Mouse (Mus musculus): ENCODE results near the gene Zbtb38.

Zbtb38 gene

DNA sequence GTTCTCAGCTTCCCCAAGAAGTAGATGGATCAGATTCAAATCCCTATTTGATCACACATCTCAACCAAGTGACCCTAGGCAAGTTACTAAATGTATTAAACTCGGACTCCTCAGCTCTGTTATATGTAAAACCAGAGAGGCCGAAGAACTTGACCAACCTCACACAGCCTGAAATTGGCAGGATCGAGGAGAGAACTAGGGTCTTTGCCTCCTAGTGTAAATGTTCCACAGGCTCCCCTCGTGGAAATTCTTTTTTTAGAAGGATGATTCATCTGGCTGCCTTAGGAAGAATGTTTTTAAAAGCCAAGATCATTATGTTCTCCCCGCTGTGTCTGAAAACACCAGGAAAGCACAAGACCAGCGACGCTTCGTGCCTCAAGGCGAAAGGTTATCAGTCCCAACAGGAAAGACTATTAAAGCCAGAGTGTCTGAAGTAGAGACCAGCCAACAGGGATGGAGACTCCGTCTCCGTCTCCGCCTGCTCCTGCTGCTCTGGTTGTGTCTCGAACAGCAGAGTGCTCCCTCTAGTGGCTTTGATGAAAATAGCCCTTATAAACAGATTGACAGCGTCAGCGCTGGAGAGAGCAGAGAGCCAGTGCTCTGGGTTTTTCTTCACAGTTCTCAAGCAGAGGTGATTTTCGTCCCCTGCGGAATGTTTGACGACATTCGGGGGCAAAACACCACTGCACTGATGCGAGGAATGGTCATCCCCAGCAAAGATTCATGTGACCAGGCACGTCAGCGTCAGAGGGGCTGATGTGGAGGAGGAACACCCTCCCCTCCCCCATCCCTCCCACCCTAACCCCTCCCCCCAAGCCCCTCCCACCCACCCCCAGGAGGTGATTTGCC is 6.3 kb upstream of the Zbtb38 start:
- DNase-seq (ENCODE audit: low read depth), result peak; percentile 91

DNA sequence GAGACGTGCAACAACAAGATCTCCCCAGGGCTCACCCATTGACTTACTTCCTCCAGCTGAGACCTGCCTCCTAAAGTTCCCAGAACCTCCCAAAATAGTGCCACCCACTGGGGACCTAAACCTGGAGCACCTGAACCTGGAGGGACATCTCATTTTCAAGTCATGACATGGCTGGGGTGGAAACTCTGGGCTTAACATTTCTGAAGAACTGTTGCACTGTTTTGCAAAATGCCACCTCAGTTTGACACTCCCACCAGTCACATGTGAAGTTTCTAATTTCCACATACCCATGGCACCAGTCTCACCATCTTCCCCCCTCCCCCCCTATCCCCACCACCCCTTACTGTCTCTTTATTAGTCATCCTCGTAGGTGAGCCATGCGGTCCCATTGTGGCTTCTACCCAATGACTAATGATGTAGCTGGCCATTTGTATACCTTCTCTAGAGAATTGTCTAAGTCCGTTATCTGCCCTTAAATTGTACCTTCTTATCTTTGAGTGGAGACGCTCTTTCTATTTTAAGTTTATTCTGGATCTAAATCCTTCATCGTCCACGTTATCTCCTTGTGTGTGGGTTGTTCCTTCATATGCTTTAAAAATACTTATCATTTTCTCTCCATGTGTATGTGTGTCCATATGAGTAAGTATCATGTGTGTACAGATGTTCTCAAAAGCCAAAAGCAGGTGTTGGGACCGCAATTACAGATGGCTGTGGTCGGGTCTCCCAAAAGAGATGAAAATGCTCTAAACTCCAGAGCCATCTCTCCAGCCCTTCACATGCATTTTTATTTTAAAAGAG is 4.2 kb upstream of the Zbtb38 start:
- DNase-seq (ENCODE audit: low read depth), result no peak

- no peak for DNase-seq (ENCODE audit: low read depth)
Measured at GRCm38 (mm10) chr9:96755761-96756160, 3.1 kb upstream of the Zbtb38 start.

GRCm38 (mm10) chr9:96754625-96754969 is 2.0 kb upstream of the Zbtb38 start:
- no peak for DNase-seq (ENCODE audit: low read depth)

DNA sequence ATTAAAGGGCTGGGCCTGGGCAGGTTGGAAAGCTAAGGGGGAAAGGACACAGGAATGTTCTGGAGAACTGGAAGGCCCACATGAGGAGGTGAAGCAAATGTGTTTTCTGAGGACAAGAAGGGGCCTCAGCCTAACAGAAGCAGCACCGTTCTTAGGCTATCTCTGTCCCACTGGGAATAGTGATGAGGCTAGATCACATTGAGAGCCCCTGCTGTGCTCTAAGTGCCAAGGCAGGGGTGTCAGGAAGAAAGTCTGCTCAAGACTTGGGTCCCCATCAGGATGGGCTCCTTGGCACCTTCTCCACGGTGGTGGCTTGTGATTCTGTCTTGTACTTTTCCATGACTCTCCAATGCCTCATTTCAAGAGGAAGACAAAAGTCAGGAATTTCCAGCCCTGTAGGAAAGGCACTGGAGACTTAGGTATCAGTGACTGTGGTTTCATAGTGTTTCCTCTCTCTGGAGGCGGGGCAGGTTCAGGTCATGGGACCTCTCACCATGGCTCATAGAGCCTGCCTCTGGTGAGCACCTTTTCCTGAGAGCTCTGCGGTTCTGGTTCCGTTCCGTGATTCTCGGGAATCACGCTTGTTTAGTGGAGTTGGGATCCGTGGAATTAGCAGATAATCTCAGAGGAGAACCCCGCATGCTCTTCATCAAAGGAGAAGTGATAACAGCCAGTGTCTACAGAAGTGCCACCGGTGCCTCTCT is 1.4 kb upstream of the Zbtb38 start:
- DNase-seq (ENCODE audit: low read depth), result no peak

DNA sequence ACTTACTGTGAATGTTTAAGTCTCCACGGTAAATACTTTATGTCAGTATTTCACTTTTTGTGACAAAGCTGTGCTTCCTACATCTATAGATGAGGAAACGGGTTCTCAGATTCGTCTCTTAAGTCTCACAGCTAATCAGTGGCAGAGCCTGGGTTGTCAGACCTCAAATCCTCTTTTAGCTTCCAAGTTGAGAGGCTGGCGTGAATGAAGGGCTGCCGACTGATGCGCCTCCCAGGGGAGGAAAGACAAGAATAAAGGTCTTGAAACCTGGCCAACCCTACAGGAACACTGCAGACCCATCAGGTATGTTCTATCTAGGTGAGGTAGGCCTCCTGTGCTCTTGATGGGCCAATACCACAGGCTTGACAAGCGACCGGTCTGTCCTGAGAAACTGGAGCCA is 761 bp upstream of the Zbtb38 start:
- DNase-seq (ENCODE audit: low read depth), result no peak

DNA sequence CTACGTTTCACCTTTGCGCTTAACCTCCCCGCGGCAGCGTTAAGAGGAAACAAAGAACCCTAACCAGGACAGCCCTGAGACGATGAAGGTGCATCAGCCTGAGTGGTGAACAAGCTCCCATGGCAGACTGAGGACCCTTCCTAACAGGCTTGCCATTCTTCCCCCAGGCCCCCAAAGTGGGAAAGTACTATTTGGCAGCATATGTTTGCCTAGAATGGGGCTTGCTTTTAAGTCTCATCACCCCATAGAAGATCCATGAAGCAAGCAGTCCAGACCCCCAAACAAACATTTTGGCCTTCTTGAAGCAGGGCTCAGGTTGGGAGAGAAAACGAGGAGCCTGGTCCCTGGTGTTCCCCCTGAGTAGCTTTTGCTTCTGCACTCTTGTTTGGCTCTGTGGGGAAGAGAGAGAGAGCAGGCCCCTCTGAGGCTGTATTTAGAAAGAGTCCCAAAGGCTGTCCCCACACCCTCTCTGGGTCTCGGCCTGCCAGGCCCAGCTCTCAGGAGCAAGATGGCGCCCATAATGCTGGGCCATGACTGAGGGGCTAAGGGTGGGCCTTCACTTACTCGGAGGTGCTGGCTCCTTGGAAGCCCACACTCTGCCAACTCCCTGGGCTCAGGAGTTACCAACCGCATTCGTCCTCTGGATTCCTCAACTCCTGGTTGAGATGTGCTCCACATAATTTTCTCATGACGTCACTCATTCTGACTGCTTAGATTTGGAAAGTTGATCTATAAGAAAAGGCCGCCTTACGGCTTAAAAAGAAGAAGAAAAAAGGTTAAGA is 619 bp downstream of the Zbtb38 start:
- DNase-seq (ENCODE audit: low read depth), result peak; percentile 64

DNA sequence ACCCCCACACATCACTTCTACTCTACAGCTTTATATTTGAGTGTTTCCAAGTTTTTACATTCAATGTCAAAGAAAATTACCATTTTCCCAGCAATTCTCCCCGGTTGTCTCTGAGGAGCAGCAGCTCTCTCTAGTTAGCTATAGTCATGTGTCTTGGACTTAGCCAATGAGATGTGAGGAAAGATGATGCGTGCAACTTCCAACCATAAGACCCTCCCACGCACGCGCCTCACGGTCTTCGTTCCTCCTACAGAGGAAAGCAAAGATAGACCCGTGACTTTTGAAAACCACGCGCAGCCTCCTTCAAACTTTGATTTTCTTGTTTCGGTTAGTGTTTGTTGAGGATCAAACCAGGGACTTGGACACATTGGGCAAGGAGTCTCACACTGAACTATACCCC is 2.0 kb downstream of the Zbtb38 start:
- no peak for DNase-seq (ENCODE audit: low read depth)

DNA sequence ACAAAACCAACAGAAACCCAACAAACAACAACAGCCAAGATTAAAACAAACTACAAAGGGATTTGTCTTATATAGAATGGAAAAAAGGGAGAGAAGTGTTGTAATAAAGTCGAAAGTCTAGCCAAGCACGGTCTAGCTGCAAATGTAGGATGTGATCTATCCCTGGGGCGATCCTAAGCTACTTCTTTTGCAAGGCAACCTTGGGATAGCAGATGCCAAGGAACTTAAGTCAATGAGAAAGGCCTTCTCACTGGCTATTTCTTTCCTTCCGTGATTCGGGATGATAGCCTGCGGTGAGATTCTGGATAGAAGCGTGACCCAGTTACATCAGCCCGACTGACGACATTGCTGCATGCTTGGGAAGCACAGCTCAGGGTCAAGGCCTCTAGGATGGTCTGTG is 6.1 kb downstream of the Zbtb38 start:
- no peak for DNase-seq (ENCODE audit: low read depth)

DNA sequence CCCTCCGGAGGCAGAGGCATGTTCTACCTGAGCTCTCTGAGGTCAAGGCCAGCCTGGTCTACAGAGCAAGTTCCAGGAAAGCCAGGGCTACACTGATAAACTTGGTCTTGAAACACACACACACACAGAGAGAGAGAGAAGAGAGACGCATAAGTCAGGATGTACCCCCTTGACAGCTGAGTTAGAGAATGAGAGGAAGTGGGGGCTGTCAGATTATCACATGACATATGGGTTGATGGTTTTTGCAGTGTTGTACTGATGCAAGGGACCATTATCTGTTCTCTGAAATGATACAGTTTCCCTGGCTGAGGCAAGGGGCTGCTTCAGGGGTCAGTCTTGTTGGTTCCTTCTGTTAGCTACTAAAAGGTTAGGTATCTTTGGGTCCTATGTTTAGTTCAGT is 7.7 kb downstream of the Zbtb38 start:
- DNase-seq (ENCODE audit: low read depth), result no peak

DNA sequence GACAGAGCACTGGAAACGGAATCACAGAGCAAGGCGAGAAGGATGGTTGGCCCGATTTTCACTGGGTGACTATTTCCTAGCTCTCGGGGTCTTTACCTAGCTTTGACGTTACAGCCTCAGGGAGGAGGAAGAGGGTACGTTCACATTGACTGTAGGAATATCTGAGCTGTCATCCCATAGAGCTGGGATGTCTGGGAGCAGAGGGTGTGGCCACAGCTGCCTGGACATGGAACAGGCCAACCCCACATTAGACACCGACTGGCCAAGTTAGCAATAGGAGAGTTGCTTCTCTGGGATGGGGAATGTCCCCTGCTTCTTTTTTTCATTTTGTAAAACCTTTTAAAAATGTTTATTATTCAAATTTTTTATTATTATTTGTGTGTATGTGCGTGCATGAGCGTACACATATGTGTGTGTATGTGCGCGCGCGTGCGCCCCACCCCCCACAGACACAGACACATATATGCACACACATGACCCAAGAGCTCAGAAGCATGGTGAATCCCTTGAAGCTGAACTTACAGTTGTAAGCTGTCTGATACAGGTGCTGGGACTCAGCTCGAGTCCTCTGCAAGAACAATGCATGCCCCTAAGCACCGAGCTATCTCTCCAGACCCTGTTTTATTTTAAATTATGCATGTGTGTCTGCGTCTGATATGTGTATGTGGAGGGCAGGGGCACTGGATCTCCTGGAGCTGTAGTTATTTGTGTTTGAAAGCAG is 11.1 kb downstream of the Zbtb38 start:
- no peak for DNase-seq (ENCODE audit: low read depth)

DNA sequence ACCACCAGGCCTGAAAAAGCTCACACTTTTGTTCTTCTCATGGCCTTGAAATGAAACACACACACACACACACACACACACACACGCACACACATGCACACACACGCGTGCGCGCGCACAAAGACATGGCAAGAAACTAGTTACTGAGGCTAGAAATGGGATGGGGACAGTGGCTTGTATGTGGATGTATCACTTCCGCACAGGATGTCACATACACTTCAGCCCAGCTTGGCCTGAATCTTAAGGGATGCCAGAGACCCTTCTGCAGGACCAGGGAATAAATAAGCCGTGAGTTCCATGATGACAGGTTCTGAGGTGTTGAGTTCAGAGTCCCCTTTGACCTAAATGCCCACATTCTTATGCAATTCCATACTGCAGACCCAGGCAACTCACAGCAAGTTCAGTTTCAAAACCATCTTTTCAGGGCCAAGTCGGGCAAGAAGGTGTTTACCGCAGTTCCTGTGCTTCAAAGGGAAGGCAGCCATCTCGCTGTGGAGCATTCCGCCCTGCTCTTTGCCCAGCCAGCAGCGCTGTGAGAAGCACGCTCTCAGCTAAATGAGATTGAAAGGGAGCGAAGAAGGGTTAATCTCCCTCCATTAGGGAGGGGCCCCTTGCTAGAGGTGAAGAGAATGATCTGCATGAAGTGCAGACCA is 11.8 kb downstream of the Zbtb38 start:
- no peak for DNase-seq (ENCODE audit: low read depth)

DNA sequence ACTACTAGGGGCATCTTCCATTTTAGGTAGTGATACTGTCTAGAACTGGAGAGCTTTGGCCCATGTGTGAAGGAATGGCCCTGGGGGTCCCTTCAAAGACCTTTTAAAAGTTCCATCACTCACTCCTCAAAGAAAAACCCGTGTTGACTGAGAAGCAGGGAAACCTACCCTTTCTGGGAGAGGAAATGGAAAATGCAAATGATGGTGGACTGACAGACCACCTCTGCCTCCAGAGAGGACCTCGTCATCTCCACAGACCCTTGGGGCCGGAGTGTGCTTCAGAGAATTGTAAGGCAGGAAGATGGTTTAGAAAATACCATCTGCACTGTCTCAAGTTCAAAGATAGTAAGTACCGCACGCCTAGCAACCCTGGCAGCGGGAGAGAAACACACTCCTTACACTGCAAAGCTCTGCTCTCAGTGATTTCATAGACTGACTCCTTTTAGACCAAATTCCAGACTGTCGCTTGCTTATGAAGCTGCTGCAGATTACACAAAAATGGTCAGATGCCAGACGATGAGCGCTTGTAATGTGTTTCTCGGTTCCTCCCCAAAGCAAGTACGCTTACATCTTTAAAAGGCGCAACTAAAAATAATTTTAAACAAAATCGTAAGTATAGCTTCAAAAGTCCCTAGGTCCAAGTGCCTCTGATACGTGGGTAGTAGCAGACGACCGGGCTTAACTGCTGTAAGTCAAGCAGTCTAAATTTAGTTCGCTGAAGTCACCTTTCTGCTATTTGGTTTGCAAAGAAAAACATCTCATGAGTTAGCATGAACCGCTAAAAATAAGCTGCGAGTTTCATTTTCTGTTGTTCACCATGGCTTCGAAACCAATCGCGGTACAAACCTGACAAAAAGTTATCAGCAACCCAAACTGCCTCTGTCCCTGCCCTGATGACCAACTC is 12.6 kb downstream of the Zbtb38 start:
- no peak for DNase-seq (ENCODE audit: low read depth)

GRCm38 (mm10) chr9:96738563-96739355 is 13.9 kb downstream of the Zbtb38 start:
- DNase-seq (ENCODE audit: low read depth), result no peak

DNA sequence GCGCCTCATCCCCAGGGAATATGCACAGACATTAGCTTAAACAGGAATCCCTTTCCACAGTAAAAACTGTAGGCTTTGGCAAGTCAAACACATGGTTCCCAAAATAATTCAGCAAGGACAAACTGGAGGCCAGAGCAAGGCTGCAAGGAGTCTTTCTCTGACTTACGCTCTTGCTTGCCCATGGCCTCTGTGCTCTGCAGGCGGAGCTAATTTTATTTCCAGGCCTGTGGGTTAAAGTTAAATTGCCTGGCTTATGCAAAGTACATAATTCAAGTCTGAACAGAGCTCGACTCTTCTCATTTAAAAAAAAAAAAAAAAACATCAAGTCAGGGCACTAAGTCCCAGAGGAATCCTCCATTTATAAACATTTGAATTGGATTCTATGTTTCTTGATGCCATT is 16.7 kb downstream of the Zbtb38 start:
- DNase-seq (ENCODE audit: low read depth), result no peak

DNA sequence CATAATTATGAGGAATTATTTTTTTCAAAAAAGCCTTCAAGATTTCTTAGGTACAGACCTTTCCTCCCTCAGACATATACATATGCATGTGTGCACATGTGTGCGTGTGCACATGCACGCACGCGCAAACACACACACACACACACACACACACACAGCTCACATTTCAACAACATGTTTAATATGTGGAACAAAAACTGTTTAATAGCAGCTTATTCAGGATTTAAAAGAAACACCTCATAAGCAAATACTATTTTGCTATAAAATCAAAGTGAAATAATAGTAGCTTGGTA is 19.3 kb downstream of the Zbtb38 start:
- no peak for DNase-seq (ENCODE audit: low read depth)

- DNase-seq (ENCODE audit: low read depth), result no peak
Measured at GRCm38 (mm10) chr9:96732644-96733424, 19.8 kb downstream of the Zbtb38 start.

DNA sequence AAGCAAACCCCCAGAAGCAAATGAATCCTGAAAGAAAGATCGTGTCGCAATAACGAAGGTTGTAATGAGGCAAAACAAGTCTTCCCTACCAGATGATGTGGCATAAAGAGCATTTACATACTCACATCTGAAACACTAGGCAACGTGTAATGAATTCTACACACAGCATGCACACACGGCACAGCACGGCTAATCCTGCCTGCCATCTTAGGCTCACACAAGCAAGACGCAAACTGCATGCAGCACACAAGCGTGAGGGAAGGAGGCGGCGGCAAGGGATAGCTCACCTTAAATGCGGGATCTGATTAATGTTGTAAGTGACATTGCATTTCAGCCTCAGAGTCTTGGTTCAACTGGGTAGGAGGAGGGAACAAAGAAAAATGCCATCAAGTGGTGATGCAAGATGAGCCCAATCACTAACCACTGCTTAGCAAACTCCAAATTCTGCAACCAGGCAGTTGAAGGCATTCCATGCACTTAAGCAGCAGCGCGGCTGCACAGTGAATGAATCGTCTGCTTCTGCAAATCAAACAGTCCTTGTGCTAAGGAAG is 20.6 kb downstream of the Zbtb38 start:
- no peak for DNase-seq (ENCODE audit: low read depth)
